Mouse (Mus musculus) lung, embryonic 15.5 days (tissue): Measurements from ENCODE around the gene Pcca. TPM values are rescaled to one million over a fixed set of nuclear protein-coding genes. Genes with fewer than 3 reads are reported as not detected.

Experiments
- ATAC-seq: fragments of 200-750 bp; cut with Nextera tagmentation; 2 replicates; pipeline ENCODE4 v1.8.0; 2017; ENCODE audit warnings: moderate number of reproducible peaks, borderline replicate concordance; ENCODE audit not compliant: low FRiP score, low TSS enrichment; ENCODE audit errors: extremely low read depth
- H3K27ac ChIP-seq: fragments of 300-500 bp; sonication (generic); 2 replicates; pipeline ENCODE4 v1.5.1; 2015; ENCODE audit warnings: moderate library complexity, mild to moderate bottlenecking, inconsistent platforms
- H3K27me3 ChIP-seq: fragments of 300-500 bp; sonication (generic); 2 replicates; pipeline ENCODE4 v1.6.1; 2015; ENCODE audit warnings: inconsistent platforms
- H3K36me3 ChIP-seq: fragments of 300-500 bp; sonication (generic); 2 replicates; pipeline ENCODE4 v1.6.1; 2015; ENCODE audit warnings: inconsistent platforms
- H3K4me1 ChIP-seq: fragments of 300-500 bp; sonication (generic); 2 replicates; pipeline ENCODE4 v1.6.1; 2015; ENCODE audit warnings: inconsistent platforms
- H3K4me2 ChIP-seq: fragments of 300-500 bp; sonication (generic); 2 replicates; pipeline ENCODE4 v1.6.1; 2015; ENCODE audit warnings: inconsistent platforms, mild to moderate bottlenecking, moderate library complexity
- H3K4me3 ChIP-seq: fragments of 300-500 bp; sonication (generic); 2 replicates; pipeline ENCODE4 v1.5.1; 2015; ENCODE audit warnings: mild to moderate bottlenecking, inconsistent platforms
- H3K9ac ChIP-seq: fragments of 300-500 bp; sonication (generic); 2 replicates; pipeline ENCODE4 v1.6.1; 2015; ENCODE audit warnings: inconsistent platforms
- H3K9me3 ChIP-seq: fragments of 300-500 bp; sonication (generic); 2 replicates; pipeline ENCODE4 v1.6.1; 2016; ENCODE audit warnings: inconsistent platforms
- WGBS: fragments of 180-500 bp; shearing (Covaris S2); methylation state at CpG from one replicate; pipeline ENCODE4 v1.1.7; 2015; 5-methylcytosine and 5-hydroxymethylcytosine counted together
- polyA plus RNA-seq: library from polyadenylated mRNA; unstranded; fragments of >200 nt; fragmentation: Nextera tagmentation; extraction: Ambion mirVana; gene quantifications from 2 replicates; pipeline ENCODE4 v1.2.1, GENCODE M21; 2015

Pcca gene
- polyA plus RNA-seq, 1 experiment from 2014 or later = 19.8 TPM

- no peak overlapping the region for H3K4me2 ChIP-seq
- no peaks in the 10 kb centered on the region for H3K9me3 ChIP-seq
- no peak overlapping the region for H3K9ac ChIP-seq
- 82% methylated on average over 2 of the region's 2 CpGs for WGBS
- no peak overlapping the region for H3K4me3 ChIP-seq
- no peaks in the 10 kb centered on the region for H3K4me1 ChIP-seq
- H3K36me3 ChIP-seq = no peaks in the 10 kb centered on the region
- no peaks in the 10 kb centered on the region for H3K27me3 ChIP-seq
- ATAC-seq = no peak
- no peak overlapping the region for H3K27ac ChIP-seq
These were observed 74.2 kb downstream of the Pcca start for GRCm38 (mm10) chr14:122608323-122608722.

DNA sequence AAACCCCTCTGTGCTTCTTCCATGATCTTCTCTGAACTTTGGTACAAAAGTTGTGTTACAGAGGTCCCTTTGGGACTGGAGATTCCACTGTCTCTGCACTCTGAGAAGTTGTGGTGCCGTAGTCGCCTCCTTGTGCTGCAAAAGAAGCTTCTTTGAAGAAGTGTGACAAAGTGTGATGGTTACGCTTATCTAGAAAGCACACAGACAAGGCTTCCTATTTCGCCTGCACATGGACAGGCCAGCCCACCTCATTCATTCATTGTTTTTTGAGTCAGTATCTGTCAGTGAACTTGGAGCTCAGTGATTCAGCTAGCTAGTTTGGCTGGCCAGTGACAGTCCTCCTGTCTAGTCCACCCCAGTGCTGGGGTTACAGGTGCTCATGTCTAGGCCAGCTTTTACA, 76.9 kb downstream of the Pcca start:
- Histone ChIP-seq H3K4me2 (no peak overlapping the region), H3K36me3 (no peaks in the 10 kb centered on the region), H3K4me3 (no peak overlapping the region), H3K9ac (no peak overlapping the region), H3K4me1 (no peaks in the 10 kb centered on the region), H3K27ac (no peak overlapping the region), H3K27me3 (no peaks in the 10 kb centered on the region), H3K9me3 (no peaks in the 10 kb centered on the region)
- WGBS = 85% methylated on average over 4 of the region's 4 CpGs
- no peak for ATAC-seq

GRCm38 (mm10) chr14:122612317-122612716, 78.2 kb downstream of the Pcca start:
- H3K4me2 ChIP-seq = no peak overlapping the region
- no peaks in the 10 kb centered on the region for H3K9me3 ChIP-seq
- no peaks in the 10 kb centered on the region for H3K36me3 ChIP-seq
- ATAC-seq = no peak
- WGBS = 87% methylated on average over 3 of the region's 3 CpGs
- no peak overlapping the region for H3K4me3 ChIP-seq
- no peak overlapping the region for H3K9ac ChIP-seq
- no peaks in the 10 kb centered on the region for H3K4me1 ChIP-seq
- no peak overlapping the region for H3K27ac ChIP-seq
- H3K27me3 ChIP-seq = no peaks in the 10 kb centered on the region

- H3K4me1 ChIP-seq = no peaks in the 10 kb centered on the region
- H3K4me2 ChIP-seq = no peak overlapping the region
- H3K27ac ChIP-seq = no peak overlapping the region
- H3K4me3 ChIP-seq = no peak overlapping the region
- no peak for ATAC-seq
- no peaks in the 10 kb centered on the region for H3K9me3 ChIP-seq
- no peaks in the 10 kb centered on the region for H3K36me3 ChIP-seq
- H3K9ac ChIP-seq = no peak overlapping the region
- H3K27me3 ChIP-seq = no peaks in the 10 kb centered on the region
- 88% methylated on average over 2 of the region's 2 CpGs for WGBS
These were observed 83.5 kb downstream of the Pcca start for GRCm38 (mm10) chr14:122617656-122618055.

- Histone ChIP-seq H3K9me3 (no peaks in the 10 kb centered on the region), H3K4me1 (no peaks in the 10 kb centered on the region), H3K4me2 (no peak overlapping the region), H3K4me3 (no peak overlapping the region), H3K9ac (no peak overlapping the region), H3K27ac (no peak overlapping the region), H3K36me3 (no peaks in the 10 kb centered on the region), H3K27me3 (no peaks in the 10 kb centered on the region)
- 76% methylated on average over 2 of the region's 2 CpGs for whole genome bisulfite sequencing
- no peak for ATAC-seq
These were observed 99.3 kb downstream of the Pcca start for GRCm38 (mm10) chr14:122633416-122633815.

GRCm38 (mm10) chr14:122636601-122637000, 102.5 kb downstream of the Pcca start:
- no peak overlapping the region for H3K27ac ChIP-seq
- H3K4me2 ChIP-seq = no peak overlapping the region
- ATAC-seq = no peak
- no peaks in the 10 kb centered on the region for H3K9me3 ChIP-seq
- no peaks in the 10 kb centered on the region for H3K4me1 ChIP-seq
- H3K36me3 ChIP-seq = no peaks in the 10 kb centered on the region
- no peaks in the 10 kb centered on the region for H3K27me3 ChIP-seq
- no peak overlapping the region for H3K4me3 ChIP-seq
- H3K9ac ChIP-seq = no peak overlapping the region
- whole genome bisulfite sequencing = 43% methylated on average over 6 of the region's 6 CpGs

DNA sequence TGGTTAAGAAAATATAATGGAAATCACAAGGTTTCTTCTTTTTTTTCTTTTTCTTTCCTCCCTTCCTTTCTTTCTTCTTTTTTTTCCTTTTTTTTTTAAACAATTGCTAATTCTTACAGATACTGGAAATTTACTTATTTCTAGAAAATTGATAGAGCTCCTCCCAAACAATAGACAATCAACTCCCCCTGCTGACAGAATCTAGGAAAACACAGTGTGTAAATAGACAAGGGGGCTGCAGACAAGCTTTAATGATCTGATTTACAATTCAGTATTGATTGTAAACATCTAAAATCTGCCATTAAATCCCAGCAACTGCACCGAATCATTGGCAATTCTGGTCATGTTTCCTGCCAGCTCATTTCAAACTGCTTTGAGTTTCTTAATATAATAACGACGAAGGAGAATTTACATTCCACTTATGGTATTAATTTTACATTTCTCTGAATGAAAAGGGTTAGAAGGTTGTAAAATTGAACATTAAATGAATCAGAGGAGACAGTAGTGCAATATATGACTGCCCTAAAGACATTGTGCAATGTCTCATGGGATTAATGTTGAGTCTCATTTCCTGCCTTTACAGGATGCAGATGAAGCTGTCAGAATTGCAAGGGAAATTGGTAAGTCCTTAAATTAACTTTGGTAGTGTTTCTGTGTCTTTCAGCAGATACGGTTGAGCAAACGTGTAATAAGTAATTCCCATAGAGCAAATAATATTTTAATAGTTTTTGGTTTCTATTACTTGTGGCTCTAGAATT, 103.9 kb downstream of the Pcca start:
- no peak for ATAC-seq
- no peak overlapping the region for H3K9ac ChIP-seq
- no peaks in the 10 kb centered on the region for H3K36me3 ChIP-seq
- 69% methylated on average over 5 of the region's 5 CpGs for WGBS
- H3K4me3 ChIP-seq = no peak overlapping the region
- no peak overlapping the region for H3K27ac ChIP-seq
- no peak overlapping the region for H3K4me2 ChIP-seq
- no peaks in the 10 kb centered on the region for H3K9me3 ChIP-seq
- no peaks in the 10 kb centered on the region for H3K4me1 ChIP-seq
- H3K27me3 ChIP-seq = no peaks in the 10 kb centered on the region

DNA sequence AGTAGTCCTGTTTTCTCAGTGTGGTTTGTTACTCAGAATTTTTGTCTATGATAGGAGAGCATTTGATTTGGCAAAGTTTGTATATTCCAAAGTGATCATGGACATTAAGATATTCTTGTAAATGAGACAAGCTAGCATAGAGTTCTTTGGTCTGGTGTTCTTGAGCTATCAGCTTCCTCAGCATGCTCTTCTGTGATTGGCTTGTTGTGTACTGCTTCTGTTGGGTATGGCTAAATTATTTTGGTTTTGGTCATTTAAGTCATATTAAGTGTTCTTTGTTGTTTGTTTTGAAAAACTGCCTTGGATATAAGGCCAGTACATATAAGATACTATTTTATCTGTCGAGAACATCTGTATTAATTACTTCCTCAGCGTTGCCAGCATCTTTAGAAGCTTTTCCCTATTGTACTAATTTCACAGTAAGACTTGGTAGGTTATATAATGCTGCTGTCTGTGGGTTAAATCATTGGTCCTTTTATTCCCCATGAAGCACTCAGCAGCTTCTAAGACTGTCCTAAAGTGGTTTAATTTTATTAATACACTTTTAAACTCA, 105.1 kb downstream of the Pcca start:
- Histone ChIP-seq H3K27me3 (no peaks in the 10 kb centered on the region), H3K4me1 (no peaks in the 10 kb centered on the region), H3K9ac (no peak overlapping the region), H3K36me3 (no peaks in the 10 kb centered on the region), H3K4me2 (no peak overlapping the region), H3K4me3 (no peak overlapping the region), H3K27ac (no peak overlapping the region), H3K9me3 (no peaks in the 10 kb centered on the region)
- no peak for ATAC-seq
- WGBS = 79% methylated on average over 2 of the region's 2 CpGs

DNA sequence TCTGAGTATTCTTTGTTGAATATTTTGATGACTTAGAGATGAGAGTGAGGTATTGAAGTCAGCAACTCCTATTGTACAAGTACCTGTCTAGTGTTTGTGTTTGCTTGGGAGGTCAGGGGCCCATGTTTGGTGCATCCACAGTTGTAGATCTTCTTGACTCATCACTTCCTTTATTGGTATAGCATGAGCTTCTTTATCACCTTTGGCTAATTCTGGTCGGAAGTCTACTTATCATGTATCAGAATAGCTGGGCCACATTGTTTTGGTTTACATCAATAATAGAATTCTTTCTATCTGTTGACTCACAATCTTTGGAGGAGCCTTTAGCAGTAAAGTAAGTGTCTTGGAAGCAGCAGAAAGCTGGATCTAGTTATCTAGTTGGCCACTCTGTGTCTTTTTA, 108.3 kb downstream of the Pcca start:
- ATAC-seq = no peak
- Histone ChIP-seq H3K4me1 (no peaks in the 10 kb centered on the region), H3K9ac (no peak overlapping the region), H3K9me3 (no peaks in the 10 kb centered on the region), H3K4me3 (no peak overlapping the region), H3K36me3 (no peaks in the 10 kb centered on the region), H3K4me2 (no peak overlapping the region), H3K27me3 (no peaks in the 10 kb centered on the region), H3K27ac (no peak overlapping the region)
- WGBS = 84% methylated on average over 1 of the region's 1 CpGs

DNA sequence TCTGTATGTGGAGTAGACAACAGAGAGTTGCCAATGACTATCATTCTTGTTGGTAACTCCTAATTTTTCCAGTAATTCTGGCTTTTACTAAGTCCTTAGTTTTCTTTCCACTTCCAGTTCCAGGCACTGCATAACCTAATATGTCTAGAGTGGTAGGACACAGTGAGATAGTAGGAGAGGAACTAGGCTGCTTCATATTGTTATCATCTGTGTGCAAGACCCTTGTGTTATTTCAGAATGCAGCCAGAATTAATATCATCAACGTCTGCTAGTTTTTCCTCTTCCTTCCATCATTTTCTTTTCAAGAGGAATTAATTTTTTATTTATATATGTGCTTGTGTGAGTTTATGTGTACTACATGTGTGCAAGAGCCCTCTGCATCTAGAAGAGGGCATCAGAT, 114.1 kb downstream of the Pcca start:
- Histone ChIP-seq H3K9ac (no peak overlapping the region), H3K4me2 (no peak overlapping the region), H3K27ac (no peak overlapping the region), H3K4me3 (no peak overlapping the region), H3K27me3 (no peaks in the 10 kb centered on the region), H3K4me1 (no peaks in the 10 kb centered on the region), H3K36me3 (no peaks in the 10 kb centered on the region), H3K9me3 (no peaks in the 10 kb centered on the region)
- 75% methylated on average over 1 of the region's 1 CpGs for WGBS
- ATAC-seq = no peak

DNA sequence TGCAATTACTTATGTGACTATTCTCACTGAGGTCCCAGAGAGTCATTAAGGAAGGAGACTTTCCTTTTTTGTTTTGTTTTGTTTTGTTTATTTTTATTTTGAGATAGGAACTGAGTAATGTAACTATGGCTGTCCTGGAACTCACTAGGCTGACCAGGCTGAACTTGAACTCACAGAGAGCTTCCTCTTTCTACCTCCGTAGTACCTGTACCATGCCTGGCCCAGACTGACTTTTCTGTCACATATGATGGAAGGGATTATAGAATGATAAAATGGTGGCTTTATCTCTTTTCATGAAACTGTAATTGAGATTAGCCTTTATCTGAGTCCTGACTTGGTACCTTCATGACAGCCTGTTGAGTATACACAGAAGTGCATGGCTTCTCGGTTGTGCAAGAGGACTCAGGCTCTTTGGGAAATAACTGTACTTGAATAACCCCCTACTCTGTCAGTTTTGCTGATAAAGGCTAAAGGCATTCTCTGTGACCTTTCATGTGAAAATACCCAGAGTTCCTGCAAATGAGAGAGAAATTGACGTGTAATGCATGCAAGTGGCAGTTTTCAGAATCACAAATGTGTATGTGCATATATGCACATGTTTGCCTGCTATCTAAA, 115.3 kb downstream of the Pcca start:
- Histone ChIP-seq H3K27me3 (no peaks in the 10 kb centered on the region), H3K4me1 (no peaks in the 10 kb centered on the region), H3K4me3 (no peak overlapping the region), H3K9ac (no peak overlapping the region), H3K9me3 (no peaks in the 10 kb centered on the region), H3K27ac (no peak overlapping the region), H3K4me2 (no peak overlapping the region), H3K36me3 (no peaks in the 10 kb centered on the region)
- no peak for ATAC-seq
- 57% methylated on average over 3 of the region's 3 CpGs for WGBS

GRCm38 (mm10) chr14:122651681-122652080, 117.6 kb downstream of the Pcca start:
- 83% methylated on average over 2 of the region's 2 CpGs for WGBS

More at GRCm38 (mm10) chr14:122651681-122652080, 117.6 kb downstream of the Pcca start:
- Histone ChIP-seq H3K4me3 (no peak overlapping the region), H3K27me3 (no peaks in the 10 kb centered on the region), H3K9me3 (no peaks in the 10 kb centered on the region), H3K9ac (no peak overlapping the region), H3K27ac (no peak overlapping the region), H3K36me3 (no peaks in the 10 kb centered on the region), H3K4me2 (no peak overlapping the region), H3K4me1 (no peaks in the 10 kb centered on the region)
- ATAC-seq = no peak
